Mouse (Mus musculus): Measurements from ENCODE around the gene Hspb3. TPM values are rescaled to one million over a fixed set of nuclear protein-coding genes. Genes with fewer than 3 reads are reported as not detected.

The Hspb3 gene
- not detected in 2 replicates for polyA plus RNA-seq (2014; fragmentation: Nextera tagmentation; extraction: Ambion mirVana)

GRCm38 (mm10) chr13:113663151-113663779 lies at the start of gene Hspb3:
Hspb3 (minus strand) TSS chr13:113663676.
- Histone ChIP-seq H3K36me3 (ENCODE audit: control insufficient read depth, insufficient read depth, low read length) (no peaks in the 10 kb centered on the region), H3K4me1 (ENCODE audit: control insufficient read depth, insufficient read depth, low read length) (no peaks in the 10 kb centered on the region), H3K27me3 (ENCODE audit: control insufficient read depth, insufficient read depth, low read length) (no peaks in the 10 kb centered on the region), H3K4me2 (replicated peaks; ENCODE audit: low read depth, low read length) (0 out of 2 replicates have a peak within 1 kb of the TSS, but pooled peaks have one; percentile 0), H3K9ac (replicated peaks; ENCODE audit: low read depth, low read length) (no peak within 1 kb of the TSS), H3K9me3 (ENCODE audit: control insufficient read depth, low read depth, low read length) (no peaks in the 10 kb centered on the region), H3K27ac (ENCODE audit: low read length) (no peak within 1 kb of the TSS), H3K4me3 (ENCODE audit: low read depth, low read length) (no peak within 1 kb of the TSS)
- 70% methylated on average over 28 of the region's 28 CpGs for WGBS
- no peak for ATAC-seq (ENCODE audit: insufficient number of reproducible peaks, insufficient read depth, low FRiP score, low read depth)

- no peak for ATAC-seq (ENCODE audit: insufficient number of reproducible peaks, insufficient read depth, low FRiP score, low read depth)
- WGBS: 85% methylated on average over 3 of the region's 3 CpGs
Observed at GRCm38 (mm10) chr13:113713186-113713585, 49.7 kb upstream of the Hspb3 start.

GRCm38 (mm10) chr13:113706183-113706582 lies 42.7 kb upstream of the Hspb3 start:
- 41% methylated on average over 4 of the region's 4 CpGs for WGBS
- H3K9ac ChIP-seq (replicated peaks; ENCODE audit: low read depth, low read length): no peak overlapping the region
- no peak overlapping the region for H3K4me2 ChIP-seq (replicated peaks; ENCODE audit: low read depth, low read length)
- no peak for ATAC-seq (ENCODE audit: insufficient number of reproducible peaks, insufficient read depth, low FRiP score, low read depth)
- no peak overlapping the region for H3K4me3 ChIP-seq (ENCODE audit: low read depth, low read length)
- no peaks in the 10 kb centered on the region for H3K27me3 ChIP-seq (ENCODE audit: control insufficient read depth, insufficient read depth, low read length)
- H3K9me3 ChIP-seq (ENCODE audit: control insufficient read depth, low read depth, low read length): no peaks in the 10 kb centered on the region
- H3K36me3 ChIP-seq (ENCODE audit: control insufficient read depth, insufficient read depth, low read length): no peaks in the 10 kb centered on the region
- no peaks in the 10 kb centered on the region for H3K4me1 ChIP-seq (ENCODE audit: control insufficient read depth, insufficient read depth, low read length)
- no peak overlapping the region for H3K27ac ChIP-seq (ENCODE audit: low read length)

More at GRCm38 (mm10) chr13:113713186-113713585, 49.7 kb upstream of the Hspb3 start:
- H3K27ac ChIP-seq (ENCODE audit: low read length): no peak overlapping the region
- no peak overlapping the region for H3K9ac ChIP-seq (replicated peaks; ENCODE audit: low read depth, low read length)
- H3K4me3 ChIP-seq (ENCODE audit: low read depth, low read length): no peak overlapping the region
- no peaks in the 10 kb centered on the region for H3K27me3 ChIP-seq (ENCODE audit: control insufficient read depth, insufficient read depth, low read length)
- H3K9me3 ChIP-seq (ENCODE audit: control insufficient read depth, low read depth, low read length): no peaks in the 10 kb centered on the region
- H3K36me3 ChIP-seq (ENCODE audit: control insufficient read depth, insufficient read depth, low read length): no peaks in the 10 kb centered on the region
- H3K4me2 ChIP-seq (replicated peaks; ENCODE audit: low read depth, low read length): no peak overlapping the region
- no peaks in the 10 kb centered on the region for H3K4me1 ChIP-seq (ENCODE audit: control insufficient read depth, insufficient read depth, low read length)

- H3K27ac ChIP-seq (ENCODE audit: low read length): no peak overlapping the region
- H3K4me2 ChIP-seq (replicated peaks; ENCODE audit: low read depth, low read length): no peak overlapping the region
Observed at GRCm38 (mm10) chr13:113701185-113701584, 37.7 kb upstream of the Hspb3 start.

GRCm38 (mm10) chr13:113699928-113700327 lies 36.5 kb upstream of the Hspb3 start:
- no peak overlapping the region for H3K4me2 ChIP-seq (replicated peaks; ENCODE audit: low read depth, low read length)
- no peak overlapping the region for H3K9ac ChIP-seq (replicated peaks; ENCODE audit: low read depth, low read length)
- H3K4me3 ChIP-seq (ENCODE audit: low read depth, low read length): no peak overlapping the region
- H3K4me1 ChIP-seq (ENCODE audit: control insufficient read depth, insufficient read depth, low read length): no peaks in the 10 kb centered on the region
- no peak overlapping the region for H3K27ac ChIP-seq (ENCODE audit: low read length)
- H3K9me3 ChIP-seq (ENCODE audit: control insufficient read depth, low read depth, low read length): peaks cover 4% of the 10 kb centered on the region; the same call in 1 of the 2 replicates
- no peaks in the 10 kb centered on the region for H3K36me3 ChIP-seq (ENCODE audit: control insufficient read depth, insufficient read depth, low read length)
- H3K27me3 ChIP-seq (ENCODE audit: control insufficient read depth, insufficient read depth, low read length): no peaks in the 10 kb centered on the region
- 93% methylated on average over 8 of the region's 8 CpGs for WGBS
- no peak for ATAC-seq (ENCODE audit: insufficient number of reproducible peaks, insufficient read depth, low FRiP score, low read depth)

More at GRCm38 (mm10) chr13:113701185-113701584, 37.7 kb upstream of the Hspb3 start:
- Histone ChIP-seq H3K27me3 (ENCODE audit: control insufficient read depth, insufficient read depth, low read length) (no peaks in the 10 kb centered on the region), H3K9me3 (ENCODE audit: control insufficient read depth, low read depth, low read length) (peaks cover 4% of the 10 kb centered on the region; the same call in 1 of the 2 replicates), H3K4me3 (ENCODE audit: low read depth, low read length) (no peak overlapping the region), H3K36me3 (ENCODE audit: control insufficient read depth, insufficient read depth, low read length) (no peaks in the 10 kb centered on the region), H3K9ac (replicated peaks; ENCODE audit: low read depth, low read length) (no peak overlapping the region), H3K4me1 (ENCODE audit: control insufficient read depth, insufficient read depth, low read length) (no peaks in the 10 kb centered on the region)
- no peak for ATAC-seq (ENCODE audit: insufficient number of reproducible peaks, insufficient read depth, low FRiP score, low read depth)
- WGBS: 62% methylated on average over 3 of the region's 3 CpGs

GRCm38 (mm10) chr13:113699415-113699873 lies 36.0 kb upstream of the Hspb3 start:
- H3K4me2 ChIP-seq (replicated peaks; ENCODE audit: low read depth, low read length): no peak overlapping the region
- no peak overlapping the region for H3K27ac ChIP-seq (ENCODE audit: low read length)
- WGBS: 53% methylated on average over 11 of the region's 11 CpGs

GRCm38 (mm10) chr13:113696838-113697321 lies 33.4 kb upstream of the Hspb3 start:
- 47% methylated on average over 4 of the region's 4 CpGs for whole genome bisulfite sequencing
- H3K27ac ChIP-seq (ENCODE audit: low read length): no peak overlapping the region

More at GRCm38 (mm10) chr13:113699415-113699873, 36.0 kb upstream of the Hspb3 start:
- Histone ChIP-seq H3K9me3 (ENCODE audit: control insufficient read depth, low read depth, low read length) (peaks cover 4% of the 10 kb centered on the region; the same call in 1 of the 2 replicates), H3K27me3 (ENCODE audit: control insufficient read depth, insufficient read depth, low read length) (no peaks in the 10 kb centered on the region), H3K36me3 (ENCODE audit: control insufficient read depth, insufficient read depth, low read length) (no peaks in the 10 kb centered on the region), H3K9ac (replicated peaks; ENCODE audit: low read depth, low read length) (no peak overlapping the region), H3K4me1 (ENCODE audit: control insufficient read depth, insufficient read depth, low read length) (no peaks in the 10 kb centered on the region), H3K4me3 (ENCODE audit: low read depth, low read length) (no peak overlapping the region)
- no peak for ATAC-seq (ENCODE audit: insufficient number of reproducible peaks, insufficient read depth, low FRiP score, low read depth)

GRCm38 (mm10) chr13:113693383-113693782 lies 29.9 kb upstream of the Hspb3 start:
- H3K27me3 ChIP-seq (ENCODE audit: control insufficient read depth, insufficient read depth, low read length): no peaks in the 10 kb centered on the region
- no peak overlapping the region for H3K9ac ChIP-seq (replicated peaks; ENCODE audit: low read depth, low read length)
- peaks cover 4% of the 10 kb centered on the region; the same call in 1 of the 2 replicates for H3K9me3 ChIP-seq (ENCODE audit: control insufficient read depth, low read depth, low read length)
- H3K4me2 ChIP-seq (replicated peaks; ENCODE audit: low read depth, low read length): no peak overlapping the region
- no peak overlapping the region for H3K4me3 ChIP-seq (ENCODE audit: low read depth, low read length)
- H3K4me1 ChIP-seq (ENCODE audit: control insufficient read depth, insufficient read depth, low read length): no peaks in the 10 kb centered on the region
- WGBS: 24% methylated on average over 6 of the region's 6 CpGs
- no peak overlapping the region for H3K27ac ChIP-seq (ENCODE audit: low read length)
- no peaks in the 10 kb centered on the region for H3K36me3 ChIP-seq (ENCODE audit: control insufficient read depth, insufficient read depth, low read length)
- no peak for ATAC-seq (ENCODE audit: insufficient number of reproducible peaks, insufficient read depth, low FRiP score, low read depth)

More at GRCm38 (mm10) chr13:113696838-113697321, 33.4 kb upstream of the Hspb3 start:
- peaks cover 4% of the 10 kb centered on the region; the same call in 1 of the 2 replicates for H3K9me3 ChIP-seq (ENCODE audit: control insufficient read depth, low read depth, low read length)
- H3K4me2 ChIP-seq (replicated peaks; ENCODE audit: low read depth, low read length): no peak overlapping the region
- no peak overlapping the region for H3K9ac ChIP-seq (replicated peaks; ENCODE audit: low read depth, low read length)
- no peaks in the 10 kb centered on the region for H3K27me3 ChIP-seq (ENCODE audit: control insufficient read depth, insufficient read depth, low read length)
- no peak overlapping the region for H3K4me3 ChIP-seq (ENCODE audit: low read depth, low read length)
- no peaks in the 10 kb centered on the region for H3K4me1 ChIP-seq (ENCODE audit: control insufficient read depth, insufficient read depth, low read length)
- ATAC-seq (ENCODE audit: insufficient number of reproducible peaks, insufficient read depth, low FRiP score, low read depth): no peak
- no peaks in the 10 kb centered on the region for H3K36me3 ChIP-seq (ENCODE audit: control insufficient read depth, insufficient read depth, low read length)
